Mouse (Mus musculus) ES-E14 (cell line): ENCODE measurements at regions not wholly inside any gene's neighbourhood (a gene's known extent, or its start where the extent isn't known, plus 50 kb on each side); places are given as distances from the start of the nearest gene placed in this dataset.

Experiments used
- HCFC1 ChIP-seq: IDR thresholded peaks from 2 replicates; pipeline ENCODE4 v1.6.1; 2012; ENCODE audit warnings: low read length, inconsistent platforms, borderline replicate concordance; ENCODE audit not compliant: insufficient read depth
- MAFK ChIP-seq: IDR thresholded peaks from 2 replicates; pipeline ENCODE4 v1.6.1; 2014; ENCODE audit warnings: mild to moderate bottlenecking, low read depth, low read length, inconsistent platforms; ENCODE audit not compliant: insufficient read depth
- ZC3H11A ChIP-seq: IDR thresholded peaks from 2 replicates; pipeline ENCODE4 v1.6.1; 2012; ENCODE audit warnings: low read depth, mild to moderate bottlenecking, inconsistent platforms, low read length, borderline replicate concordance
- ZNF384 ChIP-seq: IDR thresholded peaks from 2 replicates; pipeline ENCODE4 v1.6.1; 2012; ENCODE audit warnings: low read depth, low read length, inconsistent platforms

DNA sequence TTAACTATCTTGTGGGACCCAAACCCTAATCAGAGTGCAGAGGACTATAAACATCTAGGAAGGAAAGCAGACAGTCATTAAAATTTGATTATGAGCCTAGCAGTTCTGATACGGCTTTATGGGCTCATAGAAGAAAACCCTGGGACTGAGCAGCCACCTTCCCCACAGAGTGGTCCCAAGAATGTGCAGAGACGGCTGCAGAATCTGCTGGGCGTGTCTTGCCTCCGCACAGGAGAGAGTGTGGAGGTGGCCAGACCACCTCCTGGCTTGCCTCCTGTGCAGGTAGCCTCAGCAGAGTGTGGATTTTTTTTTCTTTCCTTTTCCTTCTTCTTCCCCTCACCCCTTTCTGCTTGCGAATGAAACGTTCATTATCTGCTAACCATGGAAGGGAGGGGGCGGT, 163.3 kb downstream of the Hibadh start:
- TF ChIP-seq ZNF384 (no peak), ZC3H11A (no peak), HCFC1 (no peak), MAFK (no peak)
